Mouse (Mus musculus) gastrocnemius, postnatal 36 days (tissue): ENCODE results near the gene Rpgrip1l. TPM values are rescaled to one million over a fixed set of nuclear protein-coding genes. Genes with fewer than 3 reads are reported as not detected.

ENCODE experiments used
- DNase-seq, 2 experiments: peaks; one replicate each; pipeline ENCODE4 v3.0.0; 2022
- intact Hi-C: fragments of 180-260 bp; cut with DNase I; formaldehyde crosslinking; loops from one replicate; pipeline ENCODE4 v1.15.1; 2025
- total RNA-seq, 2 experiments: library from RNA; stranded (reverse); gene quantifications; 2 replicates each; pipeline ENCODE4 v1.2.3; 2021

Gene Rpgrip1l
- total RNA-seq, 2 experiments from 2014 or later = 1.6 to 2.7 TPM

- DNase-seq = no peak
- intact Hi-C loops = no loop called here
Observed at GRCm38 (mm10) chr8:91217062-91217905, 95.8 kb downstream of the Rpgrip1l start.

- intact Hi-C loops = no loop called here
- DNase-seq = no peak
Observed at GRCm38 (mm10) chr8:91214287-91214686, 98.8 kb downstream of the Rpgrip1l start.

GRCm38 (mm10) chr8:91212948-91213347, 100.1 kb downstream of the Rpgrip1l start:
- DNase-seq = no peak
- intact Hi-C loops = no loop called here

GRCm38 (mm10) chr8:91209658-91210057, 103.4 kb downstream of the Rpgrip1l start:
- intact Hi-C loops = no loop called here
- no peak for DNase-seq

DNA sequence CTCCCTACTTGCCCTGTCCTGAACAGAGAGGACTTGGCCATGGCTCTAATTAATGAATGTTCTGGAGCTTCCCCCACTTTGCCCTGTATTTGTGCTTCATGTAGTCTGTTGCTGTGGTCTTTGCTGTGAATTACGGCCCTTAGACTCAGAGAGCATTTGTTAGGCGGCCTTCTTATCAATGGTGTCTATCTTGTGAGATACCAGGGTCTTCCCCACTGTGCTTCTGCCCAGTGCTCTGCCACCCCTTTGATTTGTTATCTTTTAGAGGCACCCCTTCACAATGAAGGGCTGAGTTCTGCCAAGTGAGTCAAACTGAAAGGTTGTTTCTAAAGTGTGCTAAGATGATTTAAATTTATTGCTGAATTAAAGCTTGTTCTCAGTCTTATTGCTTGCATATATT, 105.4 kb downstream of the Rpgrip1l start:
- intact Hi-C loops = no loop called here
- DNase-seq = no peak

GRCm38 (mm10) chr8:91205897-91206296, 107.2 kb downstream of the Rpgrip1l start:
- no peak for DNase-seq
- intact Hi-C loops = no loop called here

DNA sequence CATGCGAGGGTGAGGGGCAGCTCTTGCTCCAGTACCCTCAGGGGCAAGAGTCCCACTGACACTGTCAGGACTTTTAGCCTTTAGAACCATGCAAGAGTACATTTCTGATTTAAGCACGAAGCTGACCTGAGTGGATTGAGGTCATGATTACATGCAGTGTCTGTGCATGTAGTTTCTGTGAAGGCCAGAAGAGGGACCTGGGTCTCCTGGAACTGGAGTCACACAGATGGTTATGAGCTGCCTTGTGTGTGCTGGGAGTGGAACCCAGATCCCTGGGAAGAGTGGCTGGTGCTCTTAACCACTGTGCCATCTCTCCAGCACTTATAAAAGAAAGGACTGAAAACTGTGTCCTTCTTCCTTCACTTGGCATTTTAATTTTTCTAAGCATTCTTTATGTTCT, 111.9 kb downstream of the Rpgrip1l start:
- intact Hi-C loops = no loop called here
- DNase-seq = no peak

- no peak for DNase-seq
- intact Hi-C loops = no loop called here
Observed at GRCm38 (mm10) chr8:91199876-91200275, 113.2 kb downstream of the Rpgrip1l start, which contains the start of gene Aktip. Gene Aktip (minus strand): TSS chr8:91199976.

DNA sequence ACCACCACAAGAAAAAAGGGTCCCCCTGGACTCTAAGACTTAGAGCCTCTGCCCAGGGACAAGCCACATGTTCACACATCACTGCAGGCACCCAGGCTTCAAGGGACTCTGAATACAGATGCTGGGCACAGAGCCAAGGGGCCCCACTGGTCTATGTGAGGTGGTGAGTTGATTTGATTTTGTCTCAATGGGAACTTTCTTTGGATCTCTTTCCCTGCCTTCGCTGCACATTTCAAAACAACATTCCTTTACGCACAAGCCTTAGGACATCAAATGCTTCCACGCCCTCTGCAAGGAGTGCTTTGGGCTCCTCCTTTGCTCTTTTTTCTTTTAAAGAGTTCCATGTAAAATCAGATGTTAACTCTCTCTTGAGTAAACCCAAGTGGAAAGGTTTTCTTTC, 115.0 kb downstream of the Rpgrip1l start:
- DNase-seq = no peak
- intact Hi-C loops = no loop called here

GRCm38 (mm10) chr8:91197233-91197632, 115.8 kb downstream of the Rpgrip1l start:
- intact Hi-C loops = no loop called here
- DNase-seq = no peak

DNA sequence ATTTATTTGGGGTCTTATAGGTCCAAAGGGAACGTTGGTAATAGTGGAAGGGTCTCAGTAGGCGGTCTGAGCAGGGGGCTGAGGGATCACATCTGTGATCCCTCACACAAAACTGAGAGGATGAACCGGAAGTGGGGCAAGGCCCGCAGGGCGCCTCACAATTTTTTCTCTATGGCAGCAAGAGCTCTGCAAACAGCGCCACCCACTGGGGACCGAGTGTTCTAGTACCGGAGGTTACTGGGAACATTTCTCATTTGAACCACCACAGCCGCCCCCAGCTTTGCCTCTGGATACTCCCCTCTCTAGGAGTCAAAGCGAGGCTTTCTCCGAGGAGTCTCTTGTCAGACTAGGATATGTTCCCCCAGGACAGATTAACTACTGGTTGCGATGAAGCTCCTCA, 116.4 kb downstream of the Rpgrip1l start:
- no peak for DNase-seq
- intact Hi-C loops = no loop called here

DNA sequence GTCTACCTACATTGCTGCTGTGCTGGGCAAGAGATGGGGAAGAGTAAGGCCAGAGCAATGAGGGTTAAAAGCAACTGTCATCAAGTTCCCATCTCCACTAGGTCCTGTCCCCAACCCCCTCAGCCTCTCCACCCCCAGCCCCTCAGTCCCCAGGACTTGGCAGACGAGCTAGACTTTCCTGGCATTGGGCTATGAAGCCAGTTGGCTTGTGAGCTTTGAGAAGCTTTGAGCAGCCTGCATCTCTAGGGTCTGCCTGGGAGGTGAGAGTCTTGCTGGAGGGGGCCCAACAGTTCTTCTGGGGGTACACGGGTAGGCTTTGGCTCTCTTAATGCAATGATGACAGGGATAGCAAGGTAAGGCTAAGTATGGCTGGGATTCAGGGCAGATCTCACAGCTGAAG, 119.0 kb downstream of the Rpgrip1l start:
- no peak for DNase-seq
- intact Hi-C loops = no loop called here

- intact Hi-C loops = no loop called here
Observed at GRCm38 (mm10) chr8:91192941-91193340, 120.1 kb downstream of the Rpgrip1l start.

DNA sequence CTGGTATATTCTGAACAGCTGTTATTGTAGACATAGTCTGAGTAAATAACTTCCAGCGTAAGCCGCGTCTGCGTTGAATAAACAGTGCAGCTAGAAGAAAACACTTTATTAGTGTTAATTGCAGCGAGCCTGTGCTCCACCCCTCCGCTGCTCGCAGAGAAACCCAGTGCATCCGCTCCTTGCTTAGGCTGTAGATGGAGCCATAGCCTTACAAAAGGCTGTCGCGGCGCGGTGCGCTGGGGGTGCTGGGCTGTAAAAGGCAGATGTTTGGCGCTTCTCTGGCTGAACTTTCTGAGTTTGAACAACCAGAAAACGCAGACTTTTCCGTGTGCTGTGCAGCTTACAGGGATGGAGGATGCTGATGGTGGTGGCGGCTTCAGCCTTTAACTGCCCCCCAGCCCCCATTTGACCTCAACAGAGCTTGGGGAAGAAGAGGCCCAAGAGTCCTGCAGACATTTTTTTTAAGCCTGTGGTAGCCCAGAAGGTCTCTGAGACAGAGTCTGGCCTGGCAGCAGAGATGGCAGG, 122.2 kb downstream of the Rpgrip1l start:
- intact Hi-C loops = no loop called here
- DNase-seq = peak; percentile 39 to 43

More at GRCm38 (mm10) chr8:91192941-91193340, 120.1 kb downstream of the Rpgrip1l start:
- no peak for DNase-seq

GRCm38 (mm10) chr8:91188152-91188551, 124.9 kb downstream of the Rpgrip1l start:
- no peak for DNase-seq
- intact Hi-C loops = no loop called here

DNA sequence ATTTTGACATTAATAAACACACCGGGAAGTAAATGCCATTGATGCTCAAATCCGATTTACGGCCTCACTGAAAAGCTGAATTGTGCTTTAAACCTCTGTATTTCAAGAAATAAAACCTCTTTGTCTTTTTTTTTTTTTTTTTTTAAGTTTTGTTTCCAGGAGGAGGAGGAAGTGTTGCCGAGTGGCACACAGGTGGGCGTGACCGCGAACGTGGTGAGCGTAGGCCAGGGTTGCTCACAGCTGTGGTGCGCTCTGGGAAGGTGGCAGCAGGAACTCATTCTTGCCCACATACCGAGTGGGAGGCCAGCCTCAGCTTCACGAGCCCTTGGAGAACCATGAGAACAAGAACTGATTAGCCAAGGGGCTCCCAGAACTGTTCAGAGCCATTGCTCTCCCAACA, 126.7 kb downstream of the Rpgrip1l start:
- intact Hi-C loops = no loop called here
- no peak for DNase-seq

- no peak for DNase-seq
- intact Hi-C loops = no loop called here
Observed at GRCm38 (mm10) chr8:91177708-91178107, 135.4 kb downstream of the Rpgrip1l start.

- intact Hi-C loops = no loop called here
- DNase-seq = no peak
Observed at GRCm38 (mm10) chr8:91176176-91176575, 136.9 kb downstream of the Rpgrip1l start.

GRCm38 (mm10) chr8:91171605-91172004, 141.5 kb downstream of the Rpgrip1l start:
- no peak for DNase-seq
- intact Hi-C loops = no loop called here

GRCm38 (mm10) chr8:91170914-91171313, 142.1 kb downstream of the Rpgrip1l start:
- DNase-seq = no peak
- intact Hi-C loops = no loop called here

DNA sequence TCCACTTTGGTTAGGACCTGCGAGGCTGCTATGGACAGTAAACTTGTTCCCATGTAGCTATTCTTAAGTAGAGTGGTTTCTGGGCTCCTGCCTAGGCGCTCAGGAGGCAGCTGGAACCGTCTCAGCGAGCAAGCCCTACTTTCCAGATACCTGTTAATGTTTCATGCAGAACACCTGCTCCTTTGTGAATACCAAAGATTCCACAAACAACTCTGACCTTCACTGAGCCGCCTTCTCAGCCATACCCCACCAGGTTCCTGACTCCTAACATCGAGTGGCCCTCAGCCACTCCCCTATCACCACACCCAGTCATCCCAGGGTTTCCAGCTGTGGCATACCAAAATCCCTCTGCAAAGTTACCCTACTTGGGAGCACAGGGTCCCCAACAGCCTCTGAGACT, 142.9 kb downstream of the Rpgrip1l start:
- intact Hi-C loops = no loop called here
- DNase-seq = no peak
